Mouse (Mus musculus) effector memory CD4-positive, alpha-beta T cell, adult 7 months (primary cell): ENCODE results near the gene Ptprg. TPM values are rescaled to one million over a fixed set of nuclear protein-coding genes. Genes with fewer than 3 reads are reported as not detected.

Experiments used
- polyA plus RNA-seq: library from polyadenylated mRNA; unstranded; fragments of 100-300 nt; shearing (Covaris generic); gene quantifications from one replicate; pipeline ENCODE4 v1.2.1, GENCODE M21; 2017

Gene Ptprg
- polyA plus RNA-seq, result 0.59 TPM

GRCm38 (mm10) chr14:11553273-11553665, at the start of gene Ptprg:
Ptprg (plus strand) TSS chr14:11553532.

DNA sequence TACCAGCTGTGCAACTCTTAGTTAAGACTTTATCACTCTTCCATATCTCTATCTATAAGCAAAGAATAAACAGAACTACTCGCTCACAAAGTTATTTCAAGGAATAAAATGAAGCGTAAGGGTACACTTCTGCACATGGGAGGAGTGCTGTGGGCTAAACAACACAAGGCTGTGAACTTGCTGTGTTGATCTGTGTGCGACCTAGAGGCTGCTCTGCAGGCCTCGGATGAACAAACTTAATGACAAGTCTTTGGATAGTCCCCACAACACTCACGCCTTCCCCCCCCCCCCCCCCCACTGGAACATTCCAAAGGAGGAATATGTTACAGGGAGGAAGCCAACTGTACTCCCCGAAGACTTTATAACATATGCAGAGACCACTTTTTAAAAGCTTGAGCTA, 730.3 kb downstream of the Ptprg start, which contains the start of gene Gm49355:
Gene Gm49355 (plus strand): TSS at position 336 of the 400 bp plus-strand sequence.

GRCm38 (mm10) chr14:12284141-12284912, 731.0 kb downstream of the Ptprg start, which contains the start of gene 3830406C13Rik:
3830406C13Rik (plus strand) TSS chr14:12284173.

Other genes with a start within 250 kb of the Ptprg start
- gene Gm3839, start 196.8 kb upstream of the Ptprg start, polyA plus RNA-seq, result 2.5 TPM